Mouse (Mus musculus): ENCODE data around the gene Atxn7. TPM values are rescaled to one million over a fixed set of nuclear protein-coding genes. Genes with fewer than 3 reads are reported as not detected.

Atxn7 gene
- total and polyA plus RNA-seq, 3 experiments = 11.4 to 16.5 (median 12.5) TPM

GRCm38 (mm10) chr14:14063382-14063781, 102.1 kb downstream of the Atxn7 start:
- peaks cover 51% of the 10 kb centered on the region for H3K36me3 ChIP-seq (replicated peaks)
- no peak for ATAC-seq (ENCODE audit: extremely low read depth, insufficient number of reproducible peaks, low FRiP score, poor library complexity, severe bottlenecking)
- no peaks in the 10 kb centered on the region for H3K9me3 ChIP-seq (replicated peaks)
- DNase-seq (ENCODE audit: low spot score) = no peak
- no peak overlapping the region for H3K4me3 ChIP-seq (ENCODE audit: low read depth, low read length)
- no peaks in the 10 kb centered on the region for H3K27me3 ChIP-seq (ENCODE audit: insufficient read depth, low read length)
- H3K4me1 ChIP-seq (ENCODE audit: insufficient read depth, low read depth, low read length) = no peaks in the 10 kb centered on the region
- no peak for TF ChIP-seq GATA2 (IDR thresholded peaks at IDR 0.05; ENCODE audit: borderline replicate concordance, low read depth, low read length)
- no peak for TF ChIP-seq GATA1 (IDR thresholded peaks at IDR 0.05; ENCODE audit: borderline replicate concordance, low read length)
- TF ChIP-seq TAL1 (conservative IDR thresholded peaks at IDR 0.05; ENCODE audit: low read depth, low read length) = no peak
- no peak for TF ChIP-seq POLR2AphosphoS5 (IDR thresholded peaks at IDR 0.05; ENCODE audit: insufficient replicate concordance, low read depth, low read length)
- TF ChIP-seq CTCF (IDR thresholded peaks at IDR 0.05; ENCODE audit: low read depth, low read length) = no peak

DNA sequence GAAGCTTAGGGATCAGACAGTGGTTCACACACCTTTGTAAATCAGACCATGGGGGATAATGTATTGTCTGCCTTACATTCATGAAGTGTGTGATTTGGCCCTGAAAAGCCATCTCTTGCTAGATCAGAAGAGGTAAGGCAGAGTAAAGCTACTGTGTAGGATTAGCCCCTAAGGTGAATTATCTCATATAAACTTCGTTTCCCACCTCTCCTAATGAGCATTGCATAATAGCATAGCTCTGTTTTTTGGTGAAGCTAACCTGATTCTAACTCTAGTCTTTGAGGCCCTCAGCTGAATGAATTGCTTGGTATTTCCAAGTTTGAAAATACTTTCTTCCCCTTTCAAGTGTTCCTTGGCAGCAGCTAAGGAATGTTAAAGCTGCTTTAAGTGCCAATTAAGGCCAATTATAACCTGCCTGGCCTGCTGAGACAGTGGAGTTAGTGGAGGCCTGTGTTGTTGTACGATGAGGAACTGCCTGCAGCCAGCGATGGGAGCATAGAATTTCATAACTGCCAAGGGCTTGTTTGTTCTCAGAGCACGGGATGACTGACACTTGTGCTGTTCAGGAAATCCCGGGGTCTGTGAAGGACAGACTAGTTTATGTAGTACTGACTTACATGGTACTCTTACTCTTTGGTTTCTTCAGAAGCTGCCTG, 103.4 kb downstream of the Atxn7 start:
- H3K27me3 ChIP-seq (ENCODE audit: insufficient read depth, low read length) = no peaks in the 10 kb centered on the region
- H3K4me1 ChIP-seq (ENCODE audit: insufficient read depth, low read depth, low read length) = no peaks in the 10 kb centered on the region
- H3K4me3 ChIP-seq (ENCODE audit: low read depth, low read length) = no peak overlapping the region
- no peak for ATAC-seq (ENCODE audit: extremely low read depth, insufficient number of reproducible peaks, low FRiP score, poor library complexity, severe bottlenecking)
- no peak for TF ChIP-seq GATA1 (IDR thresholded peaks at IDR 0.05; ENCODE audit: borderline replicate concordance, low read length)
- no peak for TF ChIP-seq GATA2 (IDR thresholded peaks at IDR 0.05; ENCODE audit: borderline replicate concordance, low read depth, low read length)
- TF ChIP-seq CTCF (IDR thresholded peaks at IDR 0.05; ENCODE audit: low read depth, low read length) = no peak
- TF ChIP-seq POLR2AphosphoS5 (IDR thresholded peaks at IDR 0.05; ENCODE audit: insufficient replicate concordance, low read depth, low read length) = no peak
- no peak for TF ChIP-seq TAL1 (conservative IDR thresholded peaks at IDR 0.05; ENCODE audit: low read depth, low read length)
- H3K36me3 ChIP-seq (replicated peaks) = peaks cover 47% of the 10 kb centered on the region
- no peaks in the 10 kb centered on the region for H3K9me3 ChIP-seq (replicated peaks)
- DNase-seq (ENCODE audit: low spot score) = no peak

DNA sequence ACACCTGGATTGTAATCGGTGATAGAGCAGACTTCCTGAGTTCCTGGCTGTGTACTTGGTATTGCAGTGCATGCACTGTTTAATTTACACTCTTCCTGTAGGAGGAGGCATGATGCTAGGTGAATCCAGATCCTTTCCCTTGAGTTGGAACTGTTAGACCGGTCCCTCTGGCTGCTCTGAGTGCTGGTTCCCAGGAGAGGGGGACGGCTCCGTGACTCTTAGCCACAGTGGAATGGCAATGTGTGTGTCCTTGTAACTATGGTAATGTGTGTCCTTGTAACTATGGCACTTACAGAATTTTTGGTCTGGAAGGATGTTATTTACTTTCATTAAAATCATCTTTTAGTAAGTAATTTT, 103.9 kb downstream of the Atxn7 start:
- no peaks in the 10 kb centered on the region for H3K4me1 ChIP-seq (ENCODE audit: insufficient read depth, low read depth, low read length)
- ATAC-seq (ENCODE audit: extremely low read depth, insufficient number of reproducible peaks, low FRiP score, poor library complexity, severe bottlenecking) (no peak), DNase-seq (ENCODE audit: low spot score) (no peak)
- H3K9me3 ChIP-seq (replicated peaks) = no peaks in the 10 kb centered on the region
- peaks cover 47% of the 10 kb centered on the region for H3K36me3 ChIP-seq (replicated peaks)
- no peak overlapping the region for H3K4me3 ChIP-seq (ENCODE audit: low read depth, low read length)
- TF ChIP-seq TAL1 (conservative IDR thresholded peaks at IDR 0.05; ENCODE audit: low read depth, low read length) = no peak
- no peak for TF ChIP-seq CTCF (IDR thresholded peaks at IDR 0.05; ENCODE audit: low read depth, low read length)
- TF ChIP-seq POLR2AphosphoS5 (IDR thresholded peaks at IDR 0.05; ENCODE audit: insufficient replicate concordance, low read depth, low read length) = no peak
- TF ChIP-seq GATA1 (IDR thresholded peaks at IDR 0.05; ENCODE audit: borderline replicate concordance, low read length) = no peak
- no peak for TF ChIP-seq GATA2 (IDR thresholded peaks at IDR 0.05; ENCODE audit: borderline replicate concordance, low read depth, low read length)
- no peaks in the 10 kb centered on the region for H3K27me3 ChIP-seq (ENCODE audit: insufficient read depth, low read length)

- DNase-seq (ENCODE audit: low spot score) (no peak), ATAC-seq (ENCODE audit: extremely low read depth, insufficient number of reproducible peaks, low FRiP score, poor library complexity, severe bottlenecking) (no peak)
- Histone ChIP-seq H3K4me1 (ENCODE audit: insufficient read depth, low read depth, low read length) (no peaks in the 10 kb centered on the region), H3K36me3 (replicated peaks) (peaks cover 57% of the 10 kb centered on the region), H3K9me3 (replicated peaks) (no peaks in the 10 kb centered on the region), H3K27me3 (ENCODE audit: insufficient read depth, low read length) (no peaks in the 10 kb centered on the region), H3K4me3 (ENCODE audit: low read depth, low read length) (no peak overlapping the region)
- TF ChIP-seq GATA1 (IDR thresholded peaks at IDR 0.05; ENCODE audit: borderline replicate concordance, low read length) (no peak), TAL1 (conservative IDR thresholded peaks at IDR 0.05; ENCODE audit: low read depth, low read length) (no peak), POLR2AphosphoS5 (IDR thresholded peaks at IDR 0.05; ENCODE audit: insufficient replicate concordance, low read depth, low read length) (no peak), CTCF (IDR thresholded peaks at IDR 0.05; ENCODE audit: low read depth, low read length) (no peak), GATA2 (IDR thresholded peaks at IDR 0.05; ENCODE audit: borderline replicate concordance, low read depth, low read length) (no peak)
Measured at GRCm38 (mm10) chr14:14066241-14066640, 105.0 kb downstream of the Atxn7 start.

GRCm38 (mm10) chr14:14067648-14068472, 106.6 kb downstream of the Atxn7 start:
- H3K9me3 ChIP-seq (replicated peaks) = no peaks in the 10 kb centered on the region
- TF ChIP-seq CTCF (IDR thresholded peaks at IDR 0.05; ENCODE audit: low read depth, low read length) (no peak), POLR2AphosphoS5 (IDR thresholded peaks at IDR 0.05; ENCODE audit: insufficient replicate concordance, low read depth, low read length) (no peak), GATA1 (IDR thresholded peaks at IDR 0.05; ENCODE audit: borderline replicate concordance, low read length) (no peak)
- H3K27me3 ChIP-seq (ENCODE audit: insufficient read depth, low read length) = no peaks in the 10 kb centered on the region
- H3K36me3 ChIP-seq (replicated peaks) = peaks cover 63% of the 10 kb centered on the region
- no peak overlapping the region for H3K4me3 ChIP-seq (ENCODE audit: low read depth, low read length)
- ATAC-seq (ENCODE audit: extremely low read depth, insufficient number of reproducible peaks, low FRiP score, poor library complexity, severe bottlenecking) (no peak), DNase-seq (ENCODE audit: low spot score) (no peak)
- no peaks in the 10 kb centered on the region for H3K4me1 ChIP-seq (ENCODE audit: insufficient read depth, low read depth, low read length)

GRCm38 (mm10) chr14:14068553-14068952, 107.3 kb downstream of the Atxn7 start:
- Histone ChIP-seq H3K4me1 (ENCODE audit: insufficient read depth, low read depth, low read length) (no peaks in the 10 kb centered on the region), H3K27me3 (ENCODE audit: insufficient read depth, low read length) (no peaks in the 10 kb centered on the region), H3K4me3 (ENCODE audit: low read depth, low read length) (no peak overlapping the region), H3K36me3 (replicated peaks) (peaks cover 60% of the 10 kb centered on the region), H3K9me3 (replicated peaks) (no peaks in the 10 kb centered on the region)
- ATAC-seq (ENCODE audit: extremely low read depth, insufficient number of reproducible peaks, low FRiP score, poor library complexity, severe bottlenecking) (no peak), DNase-seq (ENCODE audit: low spot score) (no peak)
- no peak for TF ChIP-seq TAL1 (conservative IDR thresholded peaks at IDR 0.05; ENCODE audit: low read depth, low read length)
- TF ChIP-seq GATA1 (IDR thresholded peaks at IDR 0.05; ENCODE audit: borderline replicate concordance, low read length) = no peak
- TF ChIP-seq CTCF (IDR thresholded peaks at IDR 0.05; ENCODE audit: low read depth, low read length) = no peak
- no peak for TF ChIP-seq GATA2 (IDR thresholded peaks at IDR 0.05; ENCODE audit: borderline replicate concordance, low read depth, low read length)
- no peak for TF ChIP-seq POLR2AphosphoS5 (IDR thresholded peaks at IDR 0.05; ENCODE audit: insufficient replicate concordance, low read depth, low read length)

Measured in G1E (cell line).